Mouse (Mus musculus): ENCODE data around the gene Dennd6b.

- TF ChIP-seq CTCF (IDR thresholded peaks at IDR 0.05) (no peak), POLR2A (IDR thresholded peaks at IDR 0.05; ENCODE audit: insufficient read depth, low read depth, low read length) (no peak)
Observed at GRCm38 (mm10) chr15:89213517-89213916, 17.2 kb upstream of the Dennd6b start.

Data from heart, adult 2 months (tissue).